Mouse (Mus musculus) liver, postnatal 0 days (tissue): ENCODE measurements at regions not wholly inside any gene's neighbourhood (a gene's known extent, or its start where the extent isn't known, plus 50 kb on each side); places are given as distances from the start of the nearest gene placed in this dataset.

ENCODE experiments used
- CTCF ChIP-seq: sonication (generic); IDR thresholded peaks from 2 replicates; pipeline ENCODE4 v1.5.1; 2016; ENCODE audit warnings: antibody characterized with exemption, low read depth
- EP300 ChIP-seq: IDR thresholded peaks from 2 replicates; pipeline ENCODE4 v1.6.1; 2016; ENCODE audit warnings: antibody characterized with exemption, low read depth, mild to moderate bottlenecking

GRCm38 (mm10) chr13:5605418-5605817, 255.9 kb upstream of the Klf6 start:
- TF ChIP-seq EP300 (no peak), CTCF (no peak)
